Mouse (Mus musculus) Muller cell, postnatal 12 days (primary cell): ENCODE measurements around the gene Fkbp10.

Experiments
- DNase-seq: peaks from one replicate; pipeline ENCODE4 v3.0.0-alpha.2; 2015; ENCODE audit errors: inconsistent ontology term

The Fkbp10 gene

GRCm38 (mm10) chr11:100471352-100472196 is 56.1 kb downstream of the Fkbp10 start:
- peak; percentile 19 for DNase-seq

- peak; percentile 95 for DNase-seq
Measured at GRCm38 (mm10) chr11:100472197-100472934, 56.9 kb downstream of the Fkbp10 start, which contains the start of gene Klhl11. Gene Klhl11 (minus strand): TSS chr11:100472741.

GRCm38 (mm10) chr11:100472935-100473295 is 57.4 kb downstream of the Fkbp10 start:
- DNase-seq: no peak
